Mouse (Mus musculus): ENCODE data around the gene Nlgn1.

DNA sequence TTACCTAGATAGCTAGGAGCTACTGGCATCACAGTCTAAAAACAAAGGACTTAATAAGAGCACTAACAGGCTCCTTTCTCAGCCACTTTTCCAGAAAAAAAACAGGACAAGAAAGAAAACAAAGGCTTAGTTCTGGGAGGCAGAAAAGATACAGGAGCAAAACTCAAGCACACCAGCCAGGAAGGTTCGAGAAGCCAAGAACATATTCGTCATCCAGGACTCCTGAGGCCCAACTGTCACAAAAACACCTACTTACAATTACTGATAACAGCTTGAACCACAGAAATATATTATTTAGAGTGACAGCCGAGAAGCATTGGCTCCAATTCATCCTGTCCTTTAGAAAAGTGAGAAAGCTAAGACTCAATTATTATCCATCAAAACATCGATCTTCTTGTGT, 281.5 kb downstream of the Nlgn1 start:
- no peak for TF ChIP-seq CTCF (IDR thresholded peaks at IDR 0.05)
- no peak for TF ChIP-seq EP300 (IDR thresholded peaks at IDR 0.05)

Data from lung, postnatal 0 days (tissue).